Mouse (Mus musculus) liver, embryonic 14.5 days (tissue): ENCODE data around the gene Rtkn2.

Experiments used
- CTCF ChIP-seq: IDR thresholded peaks from 2 replicates; pipeline ENCODE4 v1.5.1; 2016; ENCODE audit warnings: antibody characterized with exemption, low read depth, control low read depth
- EP300 ChIP-seq: IDR thresholded peaks from 2 replicates; pipeline ENCODE4 v1.6.1; 2016; ENCODE audit warnings: antibody characterized with exemption, low read depth

- TF ChIP-seq CTCF, result no peak
- no peak for TF ChIP-seq EP300
These were observed 93.3 kb downstream of the Rtkn2 start for GRCm38 (mm10) chr10:68072626-68073025.
